Mouse (Mus musculus): ENCODE measurements at regions not wholly inside any gene's neighbourhood (a gene's known extent, or its start where the extent isn't known, plus 50 kb on each side); places are given as distances from the start of the nearest gene placed in this dataset.
"Not testable (repeated sequence)": the region's sequence is repeated elsewhere in the genome, so short reads cannot be mapped to it uniquely, and the experiment has no call there.

DNA sequence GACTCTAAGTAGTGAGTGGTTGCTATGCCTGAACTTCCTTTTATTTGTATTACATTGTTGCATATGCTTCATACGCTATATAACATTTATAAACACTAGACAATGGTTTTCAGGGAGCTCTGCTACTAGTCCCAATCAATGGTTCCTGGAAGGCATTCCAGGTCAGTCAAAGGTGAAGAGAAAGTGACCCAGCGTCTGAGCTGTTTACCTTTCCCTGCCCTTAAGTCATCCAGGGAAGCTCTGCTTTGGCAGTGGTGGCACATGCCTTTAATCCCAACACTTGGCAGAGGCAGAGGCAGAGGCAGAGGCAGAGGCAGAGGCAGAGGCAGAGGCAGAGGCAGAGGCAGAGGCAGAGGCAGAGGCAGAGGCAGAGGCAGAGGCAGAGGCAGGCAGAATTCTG lies 76.5 kb upstream of the Mpdz start:
- DNase-seq (ENCODE audit: low spot score in 2 of 2): not testable (repeated sequence)

GRCm38 (mm10) chr4:81514547-81514946 lies 71.9 kb upstream of the Mpdz start:
- no peak for DNase-seq (ENCODE audit: low spot score in 2 of 2)

GRCm38 (mm10) chr4:81512396-81512795 lies 69.8 kb upstream of the Mpdz start:
- DNase-seq (ENCODE audit: low spot score in 2 of 2): no peak

DNA sequence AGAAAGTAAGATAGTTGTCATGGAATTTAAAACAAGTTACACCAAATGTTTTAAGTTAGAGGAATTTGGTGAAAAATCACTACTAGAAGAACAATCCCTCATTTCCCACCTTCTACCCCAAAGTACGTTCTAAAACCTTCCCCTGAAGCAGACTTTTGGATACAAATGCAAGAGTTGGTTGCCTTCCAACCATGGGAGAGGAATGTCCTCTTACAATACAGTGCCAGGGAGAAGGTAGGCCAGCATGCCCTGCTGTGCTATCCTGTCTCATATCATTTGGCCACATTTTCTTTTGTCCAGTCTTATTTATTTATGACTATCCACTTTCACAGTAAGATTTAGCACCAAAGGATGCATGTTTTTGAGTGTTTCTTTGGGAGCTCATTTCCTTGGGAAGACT lies 66.2 kb upstream of the Mpdz start:
- DNase-seq (ENCODE audit: low spot score in 2 of 2): no peak

DNA sequence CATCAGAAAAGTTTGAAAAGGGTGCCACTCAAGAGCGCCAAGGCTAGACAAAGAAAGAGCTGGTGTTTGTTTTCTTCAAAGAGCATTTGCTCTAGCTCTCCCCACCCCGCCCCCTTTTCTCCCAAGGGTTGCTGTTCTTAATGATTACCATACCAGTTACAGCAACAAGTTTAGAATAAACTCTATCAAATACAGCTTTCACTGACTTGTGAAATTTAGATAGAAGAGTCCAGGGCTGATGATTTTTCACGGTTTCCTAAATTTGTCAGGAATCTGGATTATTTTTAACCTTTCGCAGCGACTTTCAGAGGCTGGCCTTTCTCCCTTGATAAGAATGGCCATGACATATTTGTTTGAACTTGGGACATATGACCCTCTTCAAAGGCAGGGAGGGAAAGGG lies 64.2 kb upstream of the Mpdz start:
- no peak for DNase-seq (ENCODE audit: low spot score in 2 of 2)

GRCm38 (mm10) chr4:81506306-81506705 lies 63.7 kb upstream of the Mpdz start:
- DNase-seq (ENCODE audit: low spot score in 2 of 2): no peak

GRCm38 (mm10) chr4:81505096-81505495 lies 62.5 kb upstream of the Mpdz start:
- no peak for DNase-seq (ENCODE audit: low spot score in 2 of 2)

GRCm38 (mm10) chr4:81503941-81504340 lies 61.3 kb upstream of the Mpdz start:
- DNase-seq (ENCODE audit: low spot score in 2 of 2): no peak

- DNase-seq (ENCODE audit: low spot score in 2 of 2): no peak
Measured at GRCm38 (mm10) chr4:81501802-81502201, 59.2 kb upstream of the Mpdz start.

- no peak for DNase-seq (ENCODE audit: low spot score in 2 of 2)
Measured at GRCm38 (mm10) chr4:81498133-81498532, 55.5 kb upstream of the Mpdz start.

- DNase-seq (ENCODE audit: low spot score in 2 of 2): no peak
Measured at GRCm38 (mm10) chr4:81492811-81493210, 50.2 kb upstream of the Mpdz start.
